Mouse (Mus musculus): Measurements from ENCODE around the gene Atxn7l3.

The Atxn7l3 gene

GRCm38 (mm10) chr11:102318576-102319409 lies 22.4 kb upstream of the Atxn7l3 start:
- DNase-seq (ENCODE audit: low spot score in 2 of 2): peak; percentile 57 to 72

- DNase-seq (ENCODE audit: low spot score in 2 of 2): peak; percentile 78 to 80
Observed at GRCm38 (mm10) chr11:102317901-102318575, 21.6 kb upstream of the Atxn7l3 start.

GRCm38 (mm10) chr11:102317298-102317900 lies 21.0 kb upstream of the Atxn7l3 start:
- DNase-seq (ENCODE audit: low spot score in 2 of 2): peak; percentile 68 to 76

GRCm38 (mm10) chr11:102316572-102317297 lies 20.3 kb upstream of the Atxn7l3 start:
- DNase-seq (ENCODE audit: low spot score in 2 of 2): peak; percentile 92

GRCm38 (mm10) chr11:102315690-102316571 lies 19.5 kb upstream of the Atxn7l3 start:
- DNase-seq (ENCODE audit: low spot score in 2 of 2): peak in 1 of 2 experiments; percentile 50

GRCm38 (mm10) chr11:102314321-102314720 lies 17.9 kb upstream of the Atxn7l3 start:
- no peak for DNase-seq (ENCODE audit: low spot score in 2 of 2)

- DNase-seq (ENCODE audit: low spot score in 2 of 2): no peak
Observed at GRCm38 (mm10) chr11:102312586-102312985, 16.2 kb upstream of the Atxn7l3 start.

GRCm38 (mm10) chr11:102311966-102312365 lies 15.5 kb upstream of the Atxn7l3 start:
- DNase-seq (ENCODE audit: low spot score in 2 of 2): no peak

GRCm38 (mm10) chr11:102310768-102311695 lies 14.6 kb upstream of the Atxn7l3 start:
- no peak for DNase-seq (ENCODE audit: low spot score in 2 of 2)

GRCm38 (mm10) chr11:102309821-102310617 lies 13.6 kb upstream of the Atxn7l3 start:
- DNase-seq (ENCODE audit: low spot score in 2 of 2): peak in 1 of 2 experiments; percentile 56

GRCm38 (mm10) chr11:102308979-102309378 lies 12.5 kb upstream of the Atxn7l3 start:
- peak; percentile 97 to 98 for DNase-seq (ENCODE audit: low spot score in 2 of 2)

GRCm38 (mm10) chr11:102308104-102308503 lies 11.7 kb upstream of the Atxn7l3 start:
- no peak for DNase-seq (ENCODE audit: low spot score in 2 of 2)

- no peak for DNase-seq (ENCODE audit: low spot score in 2 of 2)
Observed at GRCm38 (mm10) chr11:102305359-102305758, 8.9 kb upstream of the Atxn7l3 start.

GRCm38 (mm10) chr11:102304141-102304540 lies 7.7 kb upstream of the Atxn7l3 start:
- DNase-seq (ENCODE audit: low spot score in 2 of 2): no peak

- DNase-seq (ENCODE audit: low spot score in 2 of 2): peak in 1 of 2 experiments; percentile 66
Observed at GRCm38 (mm10) chr11:102299839-102300238, 3.4 kb upstream of the Atxn7l3 start.

GRCm38 (mm10) chr11:102297577-102298556 lies 1.4 kb upstream of the Atxn7l3 start:
- DNase-seq (ENCODE audit: low spot score in 2 of 2): no peak

GRCm38 (mm10) chr11:102295598-102296471 lies 596 bp downstream of the Atxn7l3 start:
- peak in 1 of 2 experiments; percentile 60 for DNase-seq (ENCODE audit: low spot score in 2 of 2)
